Mouse (Mus musculus) left cerebral cortex, adult 2 months (tissue): ENCODE results near the gene Gm11444. TPM values are rescaled to one million over a fixed set of nuclear protein-coding genes. Genes with fewer than 3 reads are reported as not detected.

ENCODE experiments used
- DNase-seq, 2 experiments: peaks; one replicate each; pipeline ENCODE4 v3.0.0; 2021 to 2022; ENCODE audit warnings: low spot score in 2 of 2, mixed read lengths in 1 of 2; ENCODE audit errors: extremely low spot score in 1 of 2
- H3K27ac ChIP-seq: fragments of 200-600 bp; 2 replicates; pipeline ENCODE4 v1.8.1; 2022
- H3K4me3 ChIP-seq: fragments of 200-600 bp; 2 replicates; pipeline ENCODE4 v1.8.1; 2022
- CTCF ChIP-seq: fragments of 200-600 bp; IDR thresholded peaks from 2 replicates; pipeline ENCODE4 v1.8.1; 2022; ENCODE audit warnings: antibody characterized with exemption, mild to moderate bottlenecking, moderate library complexity
- intact Hi-C: fragments of 180-260 bp; cut with DNase I; formaldehyde crosslinking; loops from one replicate; pipeline ENCODE4 v1.15.1; 2025
- total RNA-seq, 2 experiments: library from RNA; stranded (reverse); gene quantifications; 2 replicates each; pipeline ENCODE4 v1.2.3; 2021

Gene Gm11444
- total RNA-seq, 2 experiments from 2014 or later = not detected

DNA sequence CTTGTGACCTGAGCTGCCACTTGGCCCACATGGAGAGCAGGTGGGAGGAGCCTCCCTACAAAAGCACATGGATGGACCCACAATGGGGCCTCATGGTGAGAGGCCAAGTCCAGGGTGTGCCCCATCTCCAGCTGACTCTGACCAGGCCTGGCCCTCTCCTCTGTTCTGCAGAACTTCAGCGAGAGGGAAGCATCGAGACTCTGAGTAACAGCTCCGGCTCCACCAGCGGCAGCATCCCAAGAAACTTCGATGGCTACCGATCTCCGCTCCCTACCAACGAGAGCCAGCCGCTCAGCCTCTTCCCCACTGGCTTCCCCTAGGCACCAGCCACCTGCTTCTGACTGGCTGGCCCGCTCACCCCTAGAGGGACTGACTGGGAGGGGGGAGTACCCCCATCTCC is 25.1 kb downstream of the Gm11444 start:
- no peak for TF ChIP-seq CTCF
- H3K27ac ChIP-seq = no peak overlapping the region
- H3K4me3 ChIP-seq = no peak overlapping the region
- DNase-seq = no peak
- intact Hi-C loops = no loop called here

DNA sequence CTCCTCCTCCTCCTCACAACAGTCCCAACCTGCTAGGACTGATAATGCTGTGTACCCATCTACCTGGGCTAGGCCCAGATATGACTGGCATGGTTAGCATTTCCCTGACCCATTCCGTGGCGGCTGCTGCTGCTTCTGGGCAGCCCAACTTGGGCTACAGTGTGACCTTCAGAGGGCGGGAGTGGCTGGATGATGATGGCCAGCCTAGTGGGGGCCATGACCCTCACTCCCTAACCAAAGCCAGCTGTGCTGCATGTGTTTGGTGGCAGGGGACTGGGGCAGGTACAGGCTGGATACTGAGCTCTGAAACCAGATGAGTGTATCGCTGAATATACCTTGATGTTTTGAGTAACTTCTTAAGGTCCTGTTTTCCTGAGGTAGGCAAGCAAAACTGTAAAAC is 26.3 kb downstream of the Gm11444 start:
- no peak overlapping the region for H3K4me3 ChIP-seq
- intact Hi-C loops = loop anchor here (1.0 to 5.0 kb wide), 4 partner anchors 61 to 441 kb away; no protein-coding TSS in a partner anchor
- DNase-seq = no peak
- no peak for TF ChIP-seq CTCF
- no peak overlapping the region for H3K27ac ChIP-seq

DNA sequence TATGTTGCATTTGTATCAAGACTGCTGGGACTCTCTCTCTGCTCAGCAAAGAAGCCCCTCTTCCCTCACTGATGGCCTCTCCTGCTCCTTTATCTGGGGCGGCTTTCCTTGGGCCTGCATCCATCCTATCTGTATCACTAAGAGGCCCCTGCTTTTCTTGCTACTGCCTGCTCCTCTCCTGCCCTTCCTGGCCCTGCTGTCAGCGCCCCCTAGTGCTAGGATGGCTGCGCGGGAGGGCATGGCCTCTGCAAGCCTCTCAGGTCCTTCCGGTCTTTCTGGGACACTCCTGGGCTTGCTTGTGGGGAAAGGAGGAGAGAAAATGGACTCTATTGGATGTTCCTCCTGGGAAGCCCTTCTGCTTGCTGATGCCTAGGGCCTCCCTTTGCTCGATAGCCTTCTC is 27.0 kb downstream of the Gm11444 start:
- Histone ChIP-seq H3K27ac (no peak overlapping the region), H3K4me3 (no peak overlapping the region)
- peak; percentile 58 to 72 for DNase-seq
- peak; percentile 81 for TF ChIP-seq CTCF
- intact Hi-C loops = loop anchor here (1.0 to 5.0 kb wide), 4 partner anchors 61 to 441 kb away; no protein-coding TSS in a partner anchor

DNA sequence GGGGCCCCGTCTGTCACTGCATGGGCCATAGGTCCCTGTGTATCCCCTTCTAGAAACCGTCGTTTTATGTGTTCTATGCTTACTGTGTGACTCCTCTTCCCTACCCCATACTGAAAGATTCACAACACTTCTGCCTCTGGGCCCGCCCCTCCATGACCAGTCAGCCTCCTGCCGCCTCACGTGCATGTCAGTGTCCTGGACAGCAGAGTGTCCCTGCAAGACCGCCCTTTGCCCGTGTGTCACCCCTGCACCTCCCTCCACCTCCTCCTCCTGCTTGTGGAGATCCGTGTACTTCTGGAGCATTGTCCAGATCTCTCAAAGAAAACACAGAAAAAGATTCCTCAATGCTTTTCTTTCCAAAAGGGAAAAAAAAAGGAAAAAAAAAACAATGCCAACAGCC is 28.5 kb downstream of the Gm11444 start:
- Histone ChIP-seq H3K4me3 (no peak overlapping the region), H3K27ac (no peak overlapping the region)
- no peak for DNase-seq
- no peak for TF ChIP-seq CTCF
- intact Hi-C loops = loop anchor here (5.0 kb wide), 3 partner anchors 59 to 439 kb away; no protein-coding TSS in a partner anchor

DNA sequence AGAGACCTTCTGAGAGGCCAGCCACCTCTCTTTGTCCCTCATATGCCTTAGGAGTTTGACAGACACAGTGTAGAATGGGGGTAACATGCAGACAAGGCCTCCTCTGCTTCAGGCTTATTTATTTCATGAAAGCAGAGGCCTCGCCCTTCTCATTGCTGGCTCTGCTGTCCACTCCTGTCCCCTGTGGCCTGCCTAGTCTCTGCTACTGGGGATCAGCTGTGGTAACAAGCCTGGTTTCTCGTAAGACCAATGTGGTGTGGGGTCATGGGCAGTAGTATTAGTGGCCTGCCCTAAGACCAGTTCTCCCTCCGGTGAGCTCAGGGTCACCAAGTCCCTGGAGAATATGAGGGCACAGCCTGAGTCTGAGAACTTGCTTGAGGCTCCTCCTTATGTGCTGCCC is 29.2 kb downstream of the Gm11444 start:
- DNase-seq = no peak
- intact Hi-C loops = loop anchor here (5.0 kb wide), 3 partner anchors 59 to 439 kb away; no protein-coding TSS in a partner anchor
- H3K27ac ChIP-seq = no peak overlapping the region
- no peak for TF ChIP-seq CTCF
- no peak overlapping the region for H3K4me3 ChIP-seq

DNA sequence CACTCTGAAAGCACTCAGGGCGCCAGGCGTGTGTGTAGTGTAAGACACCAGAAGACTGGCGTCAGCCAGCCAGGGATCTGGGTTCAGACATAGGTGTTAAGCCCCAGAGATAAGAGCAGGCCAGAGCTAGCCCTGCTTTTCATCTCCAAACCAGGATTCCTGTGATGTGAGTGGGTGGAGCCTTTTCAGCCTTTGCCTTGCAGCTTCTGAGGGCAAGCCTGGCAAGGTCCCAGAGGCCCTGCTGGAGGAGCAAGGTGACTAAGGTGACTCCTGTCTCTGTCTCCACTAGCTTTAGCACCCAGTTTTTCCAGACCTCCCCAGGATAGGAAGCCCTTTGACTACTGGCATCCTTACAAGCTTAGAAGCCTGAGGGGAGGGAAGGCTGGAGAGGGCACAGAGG is 31.7 kb downstream of the Gm11444 start:
- no peak for TF ChIP-seq CTCF
- no peak for DNase-seq
- Histone ChIP-seq H3K4me3 (no peak overlapping the region), H3K27ac (no peak overlapping the region)
- intact Hi-C loops = no loop called here

DNA sequence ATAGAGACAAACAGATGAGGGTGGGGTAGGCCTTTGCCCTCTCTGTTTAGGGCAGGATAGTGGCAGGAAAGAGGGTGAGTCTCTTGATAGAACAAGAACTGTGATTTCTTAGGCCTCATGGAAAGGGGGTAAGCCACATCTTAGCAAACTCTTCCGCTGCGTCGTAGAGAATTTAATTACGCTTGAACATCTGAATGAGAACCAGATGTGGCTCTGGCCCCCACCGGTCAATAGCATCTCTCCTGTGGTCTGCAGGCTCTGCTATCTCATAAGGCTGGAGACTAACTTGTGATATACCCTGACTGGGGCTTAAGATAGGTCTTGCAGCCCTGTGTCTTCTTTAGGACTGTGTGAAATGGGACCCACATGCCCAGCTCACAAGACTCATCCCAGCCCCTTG is 33.7 kb downstream of the Gm11444 start:
- Histone ChIP-seq H3K27ac (no peak overlapping the region), H3K4me3 (no peak overlapping the region)
- DNase-seq = no peak
- no peak for TF ChIP-seq CTCF
- intact Hi-C loops = no loop called here

DNA sequence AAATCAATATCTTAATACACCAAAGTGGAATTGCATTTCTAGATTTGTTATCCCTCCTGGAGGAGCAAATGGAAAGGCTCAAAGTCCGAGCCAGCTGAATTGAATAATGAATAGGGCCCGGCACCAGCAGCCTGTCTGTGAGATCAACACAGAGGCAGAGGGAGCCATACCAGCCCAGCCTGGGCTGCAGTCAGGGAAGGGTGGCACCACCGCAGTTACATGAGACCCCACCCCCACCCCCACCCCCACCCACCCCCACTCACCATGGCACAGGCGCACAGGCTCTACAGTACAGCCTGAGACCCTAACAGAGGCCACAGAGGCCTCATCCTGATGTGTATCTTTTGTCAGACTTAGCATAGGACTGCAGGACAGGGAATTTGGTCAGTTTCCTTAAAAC is 35.5 kb downstream of the Gm11444 start:
- intact Hi-C loops = no loop called here
- DNase-seq = no peak
- TF ChIP-seq CTCF = no peak
- Histone ChIP-seq H3K4me3 (no peak overlapping the region), H3K27ac (no peak overlapping the region)

DNA sequence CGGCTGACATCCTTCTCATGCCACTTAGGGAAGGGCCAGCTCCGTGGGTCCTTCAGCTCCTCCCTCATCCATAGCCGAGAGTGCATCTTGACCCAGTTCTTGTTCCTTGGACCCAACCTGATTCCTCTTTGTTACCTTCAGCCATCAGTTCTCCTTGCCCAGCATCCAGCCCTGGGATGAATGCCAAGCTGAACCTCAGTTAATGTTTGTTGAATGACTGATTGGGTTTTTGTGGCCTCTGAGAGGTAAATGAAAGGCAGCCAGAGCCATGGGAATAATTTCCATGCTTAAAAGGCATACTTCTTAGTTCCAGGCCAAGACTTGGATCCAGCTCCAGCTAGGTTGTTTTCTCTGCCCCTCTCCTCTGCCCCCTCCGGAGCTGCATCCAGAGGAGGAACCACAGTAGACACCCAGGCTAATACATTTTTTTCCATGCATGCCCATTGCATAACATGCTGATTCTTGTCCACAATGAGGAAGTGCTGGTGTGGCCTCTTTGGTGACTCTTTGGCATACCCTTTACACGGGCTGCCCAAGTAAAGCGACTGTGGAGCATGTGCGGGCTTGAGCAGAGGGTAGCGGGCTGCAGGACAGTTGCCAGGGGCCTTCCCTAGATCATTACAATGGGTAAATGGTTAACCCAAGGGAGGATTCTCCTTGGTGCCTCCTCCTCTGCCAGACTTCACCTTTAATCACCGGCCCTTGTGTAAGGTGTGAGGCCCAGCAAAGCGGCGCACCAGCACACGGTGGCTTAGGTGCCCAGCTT is 37.7 kb downstream of the Gm11444 start:
- Histone ChIP-seq H3K27ac (no peak overlapping the region), H3K4me3 (no peak overlapping the region)
- TF ChIP-seq CTCF = no peak
- no peak for DNase-seq
- intact Hi-C loops = no loop called here

DNA sequence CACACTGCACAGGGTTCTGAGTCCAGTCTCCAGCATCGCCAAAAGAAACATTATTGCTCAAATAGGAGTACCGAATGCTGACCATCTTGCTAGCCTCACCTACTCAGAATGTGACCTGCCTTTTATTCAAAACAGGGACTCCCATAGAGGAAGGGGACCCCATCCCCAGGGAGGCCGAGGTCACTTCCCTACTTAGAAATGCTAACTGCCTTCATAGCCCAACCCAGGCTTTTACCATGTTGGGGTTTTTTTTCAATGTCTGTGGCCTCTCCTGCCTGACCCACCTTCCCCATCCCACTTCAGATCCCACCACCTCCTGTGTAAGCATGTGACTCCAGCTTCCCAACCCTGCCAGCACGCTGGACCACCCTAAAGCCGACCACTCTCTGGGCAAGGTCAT is 38.5 kb downstream of the Gm11444 start:
- DNase-seq = no peak
- no peak for TF ChIP-seq CTCF
- Histone ChIP-seq H3K4me3 (no peak overlapping the region), H3K27ac (no peak overlapping the region)
- intact Hi-C loops = no loop called here

DNA sequence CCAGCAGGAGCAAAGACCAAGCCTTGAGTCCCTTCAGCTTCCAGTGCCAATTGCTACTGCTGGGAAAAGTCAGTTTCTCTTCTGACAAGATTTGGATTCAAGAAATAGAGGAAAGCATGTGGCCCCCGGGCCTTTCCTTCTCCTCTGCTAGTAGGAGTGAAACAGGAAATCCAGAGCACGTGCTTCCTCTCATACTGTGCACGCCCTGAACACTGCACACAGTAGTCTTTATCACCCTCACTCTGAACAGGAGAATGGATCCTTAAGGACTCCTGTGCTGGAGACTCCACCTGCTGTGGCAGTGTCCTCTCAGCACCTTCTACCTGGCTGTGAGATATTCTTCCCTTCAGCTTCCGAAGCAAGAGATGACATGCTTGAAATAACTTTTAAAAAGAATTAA is 38.9 kb downstream of the Gm11444 start:
- intact Hi-C loops = no loop called here
- TF ChIP-seq CTCF = no peak
- DNase-seq = no peak
- Histone ChIP-seq H3K27ac (no peak overlapping the region), H3K4me3 (no peak overlapping the region)

DNA sequence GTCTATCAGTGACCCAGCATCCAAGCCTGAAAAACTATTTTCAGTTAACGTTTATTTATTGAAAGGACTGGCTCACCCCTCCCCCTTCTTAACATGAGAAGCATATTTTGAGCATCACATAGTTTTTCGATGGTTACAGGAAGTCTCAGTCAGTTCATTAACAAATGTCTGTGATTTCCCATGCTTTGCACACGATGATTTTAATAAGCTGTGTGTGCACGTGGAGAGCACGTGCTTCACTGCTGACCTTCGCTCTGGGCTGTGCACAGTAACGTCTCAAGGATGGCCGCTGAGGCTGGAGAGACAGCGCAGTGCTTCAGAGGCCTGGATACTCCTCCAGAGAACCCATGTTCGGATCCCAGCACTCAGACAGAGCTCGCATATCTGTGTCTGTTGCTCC is 42.8 kb downstream of the Gm11444 start:
- Histone ChIP-seq H3K4me3 (no peak overlapping the region), H3K27ac (no peak overlapping the region)
- no peak for TF ChIP-seq CTCF
- no peak for DNase-seq
- intact Hi-C loops = no loop called here

DNA sequence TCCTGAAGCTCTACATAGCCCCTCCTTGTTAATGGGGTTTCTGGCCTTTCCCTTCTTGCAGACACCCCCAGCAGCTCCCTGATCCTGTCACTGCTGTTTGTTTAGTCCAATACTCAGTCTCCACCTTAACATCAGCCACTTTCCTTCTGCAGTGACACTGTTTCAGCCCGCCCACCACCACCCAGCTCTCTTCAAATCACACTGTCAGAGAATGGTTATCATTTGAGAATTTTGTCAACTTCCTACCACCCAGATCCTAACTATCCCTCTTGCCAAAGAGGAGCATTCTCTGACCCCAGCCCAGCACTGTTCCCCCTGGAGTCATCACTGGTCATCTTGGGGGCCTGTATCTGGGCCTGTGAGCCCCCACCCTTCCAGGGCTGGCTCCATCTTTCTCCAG is 44.4 kb downstream of the Gm11444 start:
- intact Hi-C loops = no loop called here
- Histone ChIP-seq H3K27ac (no peak overlapping the region), H3K4me3 (no peak overlapping the region)
- no peak for TF ChIP-seq CTCF
- no peak for DNase-seq
